Mouse (Mus musculus) kidney, embryonic 16.5 days (tissue): ENCODE measurements at regions not wholly inside any gene's neighbourhood (a gene's known extent, or its start where the extent isn't known, plus 50 kb on each side); places are given as distances from the start of the nearest gene placed in this dataset.

Experiments
- ATAC-seq: fragments of 200-750 bp; cut with Nextera tagmentation; 2 replicates; pipeline ENCODE4 v1.8.0; 2017; ENCODE audit warnings: moderate TSS enrichment; ENCODE audit not compliant: low FRiP score, low TSS enrichment
- H3K27ac ChIP-seq: fragments of 300-500 bp; sonication (generic); 2 replicates; pipeline ENCODE4 v1.5.1; 2014; ENCODE audit warnings: low read length
- H3K27me3 ChIP-seq: fragments of 300-500 bp; sonication (generic); 2 replicates; pipeline ENCODE4 v1.6.1; 2014; ENCODE audit warnings: low read length, control low read depth, mixed read lengths; ENCODE audit not compliant: insufficient read depth
- H3K36me3 ChIP-seq: fragments of 300-500 bp; sonication (generic); 2 replicates; pipeline ENCODE4 v1.6.1; 2014; ENCODE audit warnings: low read length, control low read depth, mixed read lengths; ENCODE audit not compliant: insufficient read depth
- H3K4me1 ChIP-seq: fragments of 300-500 bp; sonication (generic); 2 replicates; pipeline ENCODE4 v1.6.1; 2014; ENCODE audit warnings: low read length, control low read depth, mixed read lengths; ENCODE audit not compliant: insufficient read depth
- H3K4me2 ChIP-seq: fragments of 300-500 bp; sonication (generic); replicated peaks from 2 replicates; pipeline ENCODE4 v1.6.1; 2014; ENCODE audit warnings: low read depth, low read length
- H3K4me3 ChIP-seq: fragments of 300-500 bp; sonication (generic); 2 replicates; pipeline ENCODE4 v1.5.1; 2014; ENCODE audit warnings: mild to moderate bottlenecking, low read length
- H3K9ac ChIP-seq: fragments of 300-500 bp; sonication (generic); replicated peaks from 2 replicates; pipeline ENCODE4 v1.6.1; 2014; ENCODE audit warnings: low read length
- H3K9me3 ChIP-seq: fragments of 300-500 bp; sonication (generic); 2 replicates; pipeline ENCODE4 v1.6.1; 2016; ENCODE audit warnings: low read length, control low read depth
- WGBS: fragments of 180-500 bp; shearing (Covaris S2); extraction: QIAGEN DNeasy Blood & Tissue Kit; methylation state at CpG from one replicate; pipeline ENCODE4 v1.1.7; 2014; 5-methylcytosine and 5-hydroxymethylcytosine counted together

- Histone ChIP-seq H3K4me2 (no peak overlapping the region), H3K9ac (no peak overlapping the region), H3K4me1 (peaks cover 34% of the 10 kb centered on the region), H3K4me3 (no peak overlapping the region), H3K27ac (no peak overlapping the region), H3K9me3 (0 out of 2 replicates have a peak, but pooled peaks cover 3% of the 10 kb centered on the region), H3K36me3 (no peaks in the 10 kb centered on the region), H3K27me3 (no peaks in the 10 kb centered on the region)
- ATAC-seq, result no peak
- 71% methylated on average over 7 of the region's 7 CpGs for WGBS
These were observed 170.3 kb downstream of the Katnal1 start for GRCm38 (mm10) chr5:148758786-148759185.

GRCm38 (mm10) chr5:148757715-148758114, 171.4 kb downstream of the Katnal1 start:
- WGBS, result 53% methylated on average over 5 of the region's 5 CpGs

DNA sequence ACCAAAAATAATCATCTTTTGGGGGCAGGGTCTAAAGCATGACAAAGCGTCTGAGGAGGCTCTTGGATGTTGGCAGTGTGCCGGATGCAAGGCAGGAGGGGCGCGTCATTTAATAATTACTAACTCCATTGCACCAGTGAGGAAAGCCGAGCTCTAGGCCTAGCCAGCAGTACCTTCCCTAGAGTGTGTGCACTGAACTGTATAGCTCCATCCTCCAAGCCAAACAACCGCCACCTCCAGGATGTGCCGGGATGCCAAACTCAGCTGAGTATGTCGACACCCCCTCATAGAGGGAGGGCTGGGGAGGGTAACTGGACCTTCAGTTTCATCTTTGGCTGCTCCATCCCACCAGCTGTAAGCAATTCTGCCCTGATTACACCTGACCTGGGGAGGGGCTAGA, 171.9 kb downstream of the Katnal1 start:
- Histone ChIP-seq H3K4me3 (no peak overlapping the region), H3K27ac (peak overlapping the region; percentile 92)

More at GRCm38 (mm10) chr5:148757715-148758114, 171.4 kb downstream of the Katnal1 start:
- no peak overlapping the region for H3K9ac ChIP-seq
- H3K36me3 ChIP-seq, result no peaks in the 10 kb centered on the region
- ATAC-seq, result peak; percentile 62
- 0 out of 2 replicates have a peak, but pooled peaks cover 3% of the 10 kb centered on the region for H3K9me3 ChIP-seq
- peaks cover 34% of the 10 kb centered on the region for H3K4me1 ChIP-seq
- H3K4me3 ChIP-seq, result no peak overlapping the region
- no peak overlapping the region for H3K4me2 ChIP-seq
- no peaks in the 10 kb centered on the region for H3K27me3 ChIP-seq
- peak overlapping the region; percentile 92 for H3K27ac ChIP-seq

DNA sequence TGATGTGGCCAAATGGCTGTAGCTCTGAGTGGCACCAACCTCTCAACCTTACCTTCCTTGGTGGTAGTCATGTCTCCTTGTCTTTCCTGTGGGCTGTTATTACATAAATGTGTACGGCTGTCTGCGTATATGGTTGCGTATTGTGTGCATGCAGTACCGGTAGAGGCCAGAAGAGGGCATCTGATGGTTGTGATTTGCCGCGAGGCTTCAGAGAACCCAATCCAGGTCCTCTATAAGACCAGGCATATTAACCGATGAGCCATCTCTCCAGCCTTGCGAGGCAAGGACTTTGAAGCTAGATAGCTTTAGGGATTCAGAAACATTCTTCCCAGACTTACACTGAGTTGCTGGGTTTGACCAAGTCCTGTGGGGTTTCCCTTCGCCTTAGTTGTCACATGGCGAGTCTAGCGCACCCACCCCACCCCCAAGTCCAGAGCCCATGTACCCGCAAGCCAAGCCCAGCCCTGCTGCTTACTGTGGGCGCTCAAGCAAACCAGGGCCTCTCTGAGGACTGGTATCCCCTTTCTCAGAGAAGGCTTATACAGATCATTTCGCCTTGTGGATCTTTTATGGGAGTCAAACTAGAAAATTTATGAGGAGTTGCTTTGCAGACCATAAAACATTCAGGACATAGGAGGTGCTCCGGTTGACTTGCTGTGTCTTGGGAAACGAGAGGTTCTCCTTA, 172.7 kb downstream of the Katnal1 start:
- peak; percentile 81 for ATAC-seq

More for the DNA sequence above, 171.9 kb downstream of the Katnal1 start:
- no peak overlapping the region; the same call in 1 of the 2 replicates for H3K9ac ChIP-seq
- no peaks in the 10 kb centered on the region for H3K36me3 ChIP-seq
- peaks cover 34% of the 10 kb centered on the region for H3K4me1 ChIP-seq
- 17% methylated on average over 8 of the region's 8 CpGs for WGBS
- H3K9me3 ChIP-seq, result 0 out of 2 replicates have a peak, but pooled peaks cover 3% of the 10 kb centered on the region
- peak; percentile 95 for ATAC-seq
- no peaks in the 10 kb centered on the region for H3K27me3 ChIP-seq
- H3K4me2 ChIP-seq, result peak overlapping the region; percentile 28; the same call in 1 of the 2 replicates

DNA sequence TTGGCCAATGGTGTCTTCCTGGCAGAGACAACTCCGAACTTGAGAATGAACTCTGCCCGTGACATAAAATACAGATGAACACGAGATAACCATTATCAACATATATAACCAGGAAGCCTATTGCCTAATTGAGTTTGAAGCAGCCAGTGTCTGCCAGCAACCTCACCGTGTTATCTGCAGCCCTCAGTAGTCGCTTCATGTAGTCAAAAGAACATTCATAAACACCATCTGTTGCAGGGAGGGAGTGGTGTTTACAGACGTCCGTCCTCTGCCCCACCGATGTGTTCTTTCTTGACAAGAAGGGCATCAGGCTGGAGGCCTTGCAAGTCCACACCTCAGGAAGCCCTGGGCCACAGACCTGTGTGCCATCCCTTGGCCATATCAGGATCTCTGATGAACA, 173.3 kb downstream of the Katnal1 start:
- Histone ChIP-seq H3K9me3 (0 out of 2 replicates have a peak, but pooled peaks cover 3% of the 10 kb centered on the region), H3K4me1 (peaks cover 34% of the 10 kb centered on the region), H3K27ac (peak overlapping the region; percentile 92), H3K4me2 (no peak overlapping the region), H3K9ac (no peak overlapping the region), H3K36me3 (no peaks in the 10 kb centered on the region), H3K4me3 (no peak overlapping the region), H3K27me3 (no peaks in the 10 kb centered on the region)
- 82% methylated on average over 8 of the region's 8 CpGs for WGBS
- ATAC-seq, result no peak

More for the DNA sequence above, 172.7 kb downstream of the Katnal1 start:
- Histone ChIP-seq H3K36me3 (no peaks in the 10 kb centered on the region), H3K27ac (peak overlapping the region; percentile 92), H3K9ac (0 out of 2 replicates have a peak overlapping the region, but pooled peaks have one; percentile 32), H3K27me3 (no peaks in the 10 kb centered on the region), H3K4me2 (0 out of 2 replicates have a peak overlapping the region, but pooled peaks have one; percentile 28), H3K9me3 (0 out of 2 replicates have a peak, but pooled peaks cover 3% of the 10 kb centered on the region), H3K4me3 (no peak overlapping the region), H3K4me1 (peaks cover 34% of the 10 kb centered on the region)
- 48% methylated on average over 16 of the region's 16 CpGs for WGBS

DNA sequence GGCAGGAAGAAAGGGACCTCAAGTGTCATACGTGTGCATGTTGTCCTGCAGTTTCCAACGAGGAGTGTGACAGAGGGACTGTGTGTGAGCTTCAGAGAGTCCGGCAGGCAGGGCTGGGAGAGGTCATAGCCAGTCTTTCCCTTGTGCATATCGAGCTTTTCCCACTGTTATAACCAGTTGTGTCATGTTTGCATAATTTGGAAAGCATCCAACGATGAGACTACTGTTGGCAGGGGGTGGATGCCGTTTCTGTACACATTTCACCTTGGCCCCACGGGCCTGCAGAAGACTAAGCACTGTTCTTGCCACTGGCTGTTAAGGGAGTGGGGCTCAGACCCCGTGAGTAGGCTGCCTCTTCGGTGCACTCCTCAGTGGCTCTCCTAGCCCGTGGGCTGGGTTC, 174.2 kb downstream of the Katnal1 start:
- Histone ChIP-seq H3K4me3 (no peak overlapping the region), H3K27ac (no peak overlapping the region), H3K27me3 (no peaks in the 10 kb centered on the region), H3K9me3 (0 out of 2 replicates have a peak, but pooled peaks cover 3% of the 10 kb centered on the region), H3K36me3 (no peaks in the 10 kb centered on the region), H3K4me1 (peaks cover 29% of the 10 kb centered on the region), H3K9ac (no peak overlapping the region), H3K4me2 (no peak overlapping the region)
- no peak for ATAC-seq
- WGBS, result 52% methylated on average over 10 of the region's 10 CpGs

GRCm38 (mm10) chr5:148754363-148754762, 174.8 kb downstream of the Katnal1 start:
- ATAC-seq, result no peak
- Histone ChIP-seq H3K4me2 (no peak overlapping the region), H3K27ac (no peak overlapping the region), H3K27me3 (no peaks in the 10 kb centered on the region), H3K9ac (no peak overlapping the region), H3K9me3 (0 out of 2 replicates have a peak, but pooled peaks cover 3% of the 10 kb centered on the region), H3K36me3 (no peaks in the 10 kb centered on the region), H3K4me1 (peaks cover 29% of the 10 kb centered on the region), H3K4me3 (no peak overlapping the region)
- 91% methylated on average over 6 of the region's 6 CpGs for WGBS

DNA sequence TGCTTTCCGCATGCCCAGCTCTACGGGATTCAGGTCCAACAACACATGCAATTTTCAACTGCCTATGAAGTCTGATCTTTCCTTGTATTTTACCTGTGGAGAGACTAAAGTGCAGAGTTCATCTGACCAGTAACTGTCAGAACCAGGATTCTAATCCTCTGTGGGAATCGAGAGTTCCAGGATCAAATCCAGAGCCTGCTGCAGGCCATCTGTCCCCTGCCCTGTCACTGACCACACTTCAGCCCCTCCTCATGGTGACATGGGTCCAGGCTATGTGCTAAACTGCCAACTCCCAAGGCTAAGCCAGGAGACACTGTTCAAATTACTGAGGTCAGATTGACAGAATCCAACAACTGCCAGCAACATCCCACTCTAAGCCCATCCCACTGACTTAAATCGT, 175.7 kb downstream of the Katnal1 start:
- H3K9ac ChIP-seq, result no peak overlapping the region
- ATAC-seq, result no peak
- H3K9me3 ChIP-seq, result 0 out of 2 replicates have a peak, but pooled peaks cover 3% of the 10 kb centered on the region
- H3K4me2 ChIP-seq, result no peak overlapping the region
- no peaks in the 10 kb centered on the region for H3K36me3 ChIP-seq
- H3K4me3 ChIP-seq, result no peak overlapping the region
- no peak overlapping the region for H3K27ac ChIP-seq
- 56% methylated on average over 4 of the region's 4 CpGs for WGBS
- H3K27me3 ChIP-seq, result no peaks in the 10 kb centered on the region
- peaks cover 29% of the 10 kb centered on the region for H3K4me1 ChIP-seq

- ATAC-seq, result no peak
- Histone ChIP-seq H3K36me3 (no peaks in the 10 kb centered on the region), H3K9ac (no peak overlapping the region), H3K4me1 (peaks cover 16% of the 10 kb centered on the region), H3K9me3 (0 out of 2 replicates have a peak, but pooled peaks cover 3% of the 10 kb centered on the region), H3K27ac (no peak overlapping the region), H3K4me2 (no peak overlapping the region), H3K27me3 (no peaks in the 10 kb centered on the region), H3K4me3 (no peak overlapping the region)
- 92% methylated on average over 13 of the region's 13 CpGs for WGBS
These were observed 177.1 kb downstream of the Katnal1 start for GRCm38 (mm10) chr5:148751980-148752379.
